ENCODE assay signal across 18 mouse cellular contexts in the genomic region with DNA sequence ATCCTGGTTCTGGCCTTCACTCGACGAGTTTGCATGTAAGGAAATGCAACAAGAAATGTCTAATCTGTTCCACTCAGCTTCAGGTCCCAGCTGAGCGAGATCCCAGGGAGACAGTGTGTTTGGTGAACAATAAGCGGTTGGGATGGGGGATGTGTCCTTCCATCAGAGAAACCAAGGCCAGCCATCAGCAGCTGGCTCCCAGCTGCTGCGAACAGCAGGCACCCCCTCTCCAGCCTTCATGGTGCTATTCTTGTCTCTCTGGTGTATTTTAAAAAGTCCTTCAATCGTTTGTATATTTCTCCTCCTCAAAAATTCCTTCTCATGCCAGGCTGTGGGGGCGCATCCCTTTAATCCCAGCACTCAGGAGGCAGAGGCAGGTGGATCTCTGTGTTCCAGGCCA. TPM values are rescaled to one million over a fixed set of nuclear protein-coding genes. Genes with fewer than 3 reads are reported as not detected.
DNase-seq lines count a peak whose midpoint lies in the region; ATAC-seq and TF ChIP-seq lines count a peak whose summit lies in the region.
"Had no signal": no experiment of that assay in that cellular context is flagged by ENCODE, and none has a peak within 500 bp of the region (broad histone marks: within the 10 kb centered on the region; RNA-seq: fewer than 3 reads in every experiment).

No protein-coding gene starts in this region.

- no peak overlapping the region for H3K4me2 ChIP-seq in intestine, embryonic 15.5 days (replicated peaks)
- no peak overlapping the region for H3K4me2 ChIP-seq in intestine, postnatal 0 days (replicated peaks; ENCODE audit: low read depth)
- H3K4me2 ChIP-seq in CH12.LX (ENCODE audit: insufficient read depth, low read depth, poor library complexity, severe bottlenecking), result no peak overlapping the region
- H3K4me2 ChIP-seq: forebrain, embryonic 13.5 days; neural tube, embryonic 13.5 days had no signal

- H3K27ac ChIP-seq in intestine, embryonic 15.5 days, result peak overlapping the region; percentile 2; the same call in 1 of the 2 replicates
- H3K27ac ChIP-seq in intestine, postnatal 0 days (ENCODE audit: low read depth, low read length), result no peak overlapping the region
- no peak overlapping the region for H3K27ac ChIP-seq in CH12.LX (ENCODE audit: insufficient read depth, low read depth)
- peak overlapping the region; percentile 61; the same call in 1 of the 2 replicates for H3K27ac ChIP-seq in embryonic fibroblast, embryonic 13.5 days (ENCODE audit: insufficient read depth, low read length)
- H3K27ac ChIP-seq: forebrain, embryonic 13.5 days; neural tube, embryonic 13.5 days had no signal

- H3K9ac ChIP-seq in intestine, embryonic 15.5 days, result no peak overlapping the region
- H3K9ac ChIP-seq in intestine, postnatal 0 days (ENCODE audit: low read depth, low read length), result no peak overlapping the region
- no peak overlapping the region for H3K9ac ChIP-seq in CH12.LX (ENCODE audit: insufficient read depth, low read depth)
- H3K9ac ChIP-seq: forebrain, embryonic 13.5 days; neural tube, embryonic 13.5 days had no signal

- TF ChIP-seq EP300 in CH12.LX (IDR thresholded peaks at IDR 0.05; ENCODE audit: low read length), result no peak; the same call in 1 of the 2 replicates

- 52% methylated on average over 7 of the region's 7 CpGs for WGBS in intestine, embryonic 15.5 days
- 53% methylated on average over 7 of the region's 7 CpGs for WGBS in intestine, postnatal 0 days

- no peak for ATAC-seq in intestine, embryonic 15.5 days
- ATAC-seq in intestine, postnatal 0 days, result no peak
- ATAC-seq: forebrain, embryonic 13.5 days had no signal

- dilution Hi-C loops in CH12.LX (cut with MboI; ENCODE audit: extremely low pct_ligation_motif_present, extremely low pct_unique_long_range_greater_than_20kb, low sequenced_read_pairs), result no loop called here

- DNase-seq in adrenal gland, postnatal 36 days, result peak; percentile 43 to 46
- DNase-seq in adrenal gland, postnatal 10 days, result no peak
- DNase-seq in CH12.LX (ENCODE audit: extremely low read depth), result no peak
- no peak for DNase-seq in T-cell, adult 2 months (ENCODE audit: low spot score)
- DNase-seq in gastrocnemius, postnatal 10 days, result no peak
- DNase-seq: cerebellum, adult 11-12 months; cerebellum, postnatal 36 days; kidney, postnatal 25 days; layer of hippocampus, adult 9-11 months; liver; lung, adult 18-20 months; retina, postnatal 1 day had no signal

- no peaks in the 10 kb centered on the region for H3K79me2 ChIP-seq in CH12.LX (replicated peaks; ENCODE audit: control insufficient read depth, extremely low read depth, insufficient read depth, poor library complexity, severe bottlenecking)

- in situ Hi-C loops in CH12.LX (cut with MboI; ENCODE audit: low pct_ligation_motif_present, low pct_unique_long_range_greater_than_20kb, low sequenced_read_pairs), result no loop called here

- no peaks in the 10 kb centered on the region for H3K9me3 ChIP-seq in intestine, embryonic 15.5 days
- no peaks in the 10 kb centered on the region for H3K9me3 ChIP-seq in intestine, postnatal 0 days (ENCODE audit: control insufficient read depth)
- peaks cover 3% of the 10 kb centered on the region for H3K9me3 ChIP-seq in CH12.LX (replicated peaks; ENCODE audit: low read length)
- H3K9me3 ChIP-seq: forebrain, embryonic 13.5 days; megakaryocyte, embryonic 14.5 days; neural tube, embryonic 13.5 days had no signal

- H3K27me3 ChIP-seq in intestine, embryonic 15.5 days (replicated peaks), result 0 out of 2 replicates have a peak, but pooled peaks cover 3% of the 10 kb centered on the region
- H3K27me3 ChIP-seq in intestine, postnatal 0 days (replicated peaks; ENCODE audit: control insufficient read depth, insufficient read depth, low read length), result 0 out of 2 replicates have a peak, but pooled peaks cover 7% of the 10 kb centered on the region
- H3K27me3 ChIP-seq in CH12.LX (replicated peaks), result peaks cover 2% of the 10 kb centered on the region

- TF ChIP-seq RAD21 in CH12.LX (IDR thresholded peaks at IDR 0.05; ENCODE audit: low read depth, low read length), result no peak

- TF ChIP-seq CTCF in intestine, postnatal 0 days (IDR thresholded peaks at IDR 0.05; ENCODE audit: low read depth), result no peak
- TF ChIP-seq CTCF in CH12.LX (conservative IDR thresholded peaks at IDR 0.05 in 1 of 2, IDR thresholded peaks at IDR 0.05 in 1 of 2; ENCODE audit: low read depth in 2 of 2, low read length in 2 of 2), result no peak
- no peak for TF ChIP-seq CTCF in embryonic fibroblast, embryonic 13.5 days (IDR thresholded peaks at IDR 0.05; ENCODE audit: borderline replicate concordance, insufficient read depth, low read length)

- H3K4me3 ChIP-seq in intestine, embryonic 15.5 days (replicated peaks), result no peak overlapping the region
- no peak overlapping the region for H3K4me3 ChIP-seq in intestine, postnatal 0 days (ENCODE audit: low read depth, low read length)
- H3K4me3 ChIP-seq in CH12.LX (replicated peaks in 1 of 3; ENCODE audit: low read depth in 2 of 3, low read length in 2 of 3, poor library complexity in 1 of 3), result peak overlapping the region in 1 of 3 experiments; percentile 0
- no peak overlapping the region for H3K4me3 ChIP-seq in embryonic fibroblast, embryonic 13.5 days (ENCODE audit: insufficient read depth, low read length)
- H3K4me3 ChIP-seq: forebrain, embryonic 13.5 days; megakaryocyte, embryonic 14.5 days; neural tube, embryonic 13.5 days had no signal

- H3K36me3 ChIP-seq in intestine, embryonic 15.5 days, result no peaks in the 10 kb centered on the region
- no peaks in the 10 kb centered on the region for H3K36me3 ChIP-seq in intestine, postnatal 0 days (ENCODE audit: control insufficient read depth, insufficient read depth)
- no peaks in the 10 kb centered on the region for H3K36me3 ChIP-seq in CH12.LX (replicated peaks in 1 of 2; ENCODE audit: control insufficient read depth in 1 of 2, insufficient read depth in 1 of 2, low read length in 1 of 2)
- H3K36me3 ChIP-seq: neural tube, embryonic 13.5 days had no signal

- peaks cover 9% of the 10 kb centered on the region; the same call in 1 of the 2 replicates for H3K4me1 ChIP-seq in intestine, embryonic 15.5 days (replicated peaks)
- H3K4me1 ChIP-seq in intestine, postnatal 0 days (replicated peaks; ENCODE audit: control insufficient read depth, insufficient read depth, low read length), result no peaks in the 10 kb centered on the region
- H3K4me1 ChIP-seq in CH12.LX (ENCODE audit: control insufficient read depth in 1 of 2, insufficient read depth in 2 of 2), result peaks cover 6 to 15% of the 10 kb centered on the region in 2 experiments
- H3K4me1 ChIP-seq in embryonic fibroblast, embryonic 13.5 days (ENCODE audit: control insufficient read depth, insufficient read depth, low read length), result peaks cover 11% of the 10 kb centered on the region

- TF ChIP-seq POLR2A in CH12.LX (IDR thresholded peaks at IDR 0.05; ENCODE audit: low read depth, low read length), result no peak
- TF ChIP-seq POLR2A in embryonic fibroblast, embryonic 13.5 days (IDR thresholded peaks at IDR 0.05; ENCODE audit: low read depth, low read length), result no peak

TF ChIP-seq in CH12.LX, 34 proteins besides CTCF, POLR2A, EP300 and RAD21:
- TF ChIP-seq MXI1 (IDR thresholded peaks at IDR 0.05; ENCODE audit: low read depth, low read length) (no peak), CHD2 (IDR thresholded peaks at IDR 0.05; ENCODE audit: low read length) (0 out of 2 replicates have a peak, but pooled peaks have one; percentile 18), TCF12 (IDR thresholded peaks at IDR 0.05; ENCODE audit: low read depth, low read length) (peak; percentile 35; the same call in 1 of the 2 replicates)

RNA-seq across cellular contexts. Expression of gene Cavin1, which starts 4.6 kb away (rescaled TPM):
- total RNA-seq in adrenal gland, postnatal 36 days (2021), result 100 to 1,000 TPM; 307 to 340 TPM
- total RNA-seq in adrenal gland, postnatal 10 days (2021), result 100 to 1,000 TPM; 327 to 368 TPM
- polyA plus RNA-seq in intestine, embryonic 15.5 days (2015; fragmentation: Nextera tagmentation; extraction: Ambion mirVana), result 223 and 237 TPM in 2 replicates
- 191 and 207 TPM in 2 replicates for polyA plus RNA-seq in intestine, postnatal 0 days (2015; fragmentation: Nextera tagmentation; extraction: Ambion mirVana)
- 0.08 and 0.21 TPM in 2 replicates for total RNA-seq in CH12.LX (2012; rRNA removed)
- 0.05 TPM in 2 replicates for total RNA-seq in CH12.LX (2014; rRNA removed)
- polyA plus RNA-seq in CH12.LX (2012; ENCODE audit: insufficient read length, low read depth), result 0.13 and 0.25 TPM in 2 replicates
- 387 and 486 TPM in 2 replicates for polyA plus RNA-seq in embryonic fibroblast, embryonic 13.5 days (2011; ENCODE audit: insufficient read length, low read depth, missing spikeins)
- total RNA-seq in gastrocnemius, postnatal 10 days (2021), result 100 to 1,000 TPM; 279 to 309 TPM

RNA-seq across cellular contexts. Expression of gene Atp6v0a1, which starts 34.0 kb away (rescaled TPM):
- 100 to 1,000 TPM; 122 to 148 TPM for total RNA-seq in adrenal gland, postnatal 36 days (2021)
- 10 to 100 TPM; 93.4 to 95.8 TPM for total RNA-seq in adrenal gland, postnatal 10 days (2021)
- 35.4 and 36.2 TPM in 2 replicates for polyA plus RNA-seq in intestine, embryonic 15.5 days (2015; fragmentation: Nextera tagmentation; extraction: Ambion mirVana)
- 62.1 and 67.2 TPM in 2 replicates for polyA plus RNA-seq in intestine, postnatal 0 days (2015; fragmentation: Nextera tagmentation; extraction: Ambion mirVana)
- total RNA-seq in CH12.LX (2012; rRNA removed), result 31.3 and 36.1 TPM in 2 replicates
- 14.1 and 15.1 TPM in 2 replicates for total RNA-seq in CH12.LX (2014; rRNA removed)
- polyA plus RNA-seq in CH12.LX (2012; ENCODE audit: insufficient read length, low read depth), result 54.5 and 63.4 TPM in 2 replicates
- polyA plus RNA-seq in embryonic fibroblast, embryonic 13.5 days (2011; ENCODE audit: insufficient read length, low read depth, missing spikeins), result 43.7 and 50.7 TPM in 2 replicates
- total RNA-seq in gastrocnemius, postnatal 10 days (2021), result 10 to 100 TPM; 52.9 to 59.9 TPM

RNA-seq across cellular contexts. Expression of gene Stat3, which starts 35.9 kb away (rescaled TPM):
- 100 to 1,000 TPM in 1 of 2 experiments, 10 to 100 TPM in 1; 74.2 to 109 TPM for total RNA-seq in adrenal gland, postnatal 36 days (2021)
- 10 to 100 TPM; 68.2 to 75.6 TPM for total RNA-seq in adrenal gland, postnatal 10 days (2021)
- 45.8 and 48.9 TPM in 2 replicates for polyA plus RNA-seq in intestine, embryonic 15.5 days (2015; fragmentation: Nextera tagmentation; extraction: Ambion mirVana)
- 61.2 and 68.6 TPM in 2 replicates for polyA plus RNA-seq in intestine, postnatal 0 days (2015; fragmentation: Nextera tagmentation; extraction: Ambion mirVana)
- total RNA-seq in CH12.LX (2012; rRNA removed), result 51.1 and 52.1 TPM in 2 replicates
- 35.9 TPM in 2 replicates for total RNA-seq in CH12.LX (2014; rRNA removed)
- 66.7 and 69.2 TPM in 2 replicates for polyA plus RNA-seq in CH12.LX (2012; ENCODE audit: insufficient read length, low read depth)
- 122 and 158 TPM in 2 replicates for polyA plus RNA-seq in embryonic fibroblast, embryonic 13.5 days (2011; ENCODE audit: insufficient read length, low read depth, missing spikeins)
- total RNA-seq in gastrocnemius, postnatal 10 days (2021), result 10 to 100 TPM; 49.1 to 56.7 TPM

Comparison
In these comparisons a context has a peak if more than half of its experiments do, and no peak if none do; other contexts are left out.
1. DNase-seq: peak in adrenal gland, postnatal 36 days (2 of 2); none in adrenal gland, postnatal 10 days (single experiment), CH12.LX (single experiment), T-cell, adult 2 months (single experiment) and gastrocnemius, postnatal 10 days (single experiment).
2. H3K27ac ChIP-seq: peak in intestine, embryonic 15.5 days (single experiment) and embryonic fibroblast, embryonic 13.5 days (single experiment); none in intestine, postnatal 0 days (single experiment) and CH12.LX (single experiment).
3. RNA of gene Cavin1, which starts 4.6 kb away (total RNA-seq): 327 to 368 TPM in adrenal gland, postnatal 10 days, 307 to 340 TPM in adrenal gland, postnatal 36 days and 279 to 309 TPM in gastrocnemius, postnatal 10 days; 0.05 to 0.21 TPM in CH12.LX; every median in the first group is over 100 times any median in the second.